Mouse (Mus musculus): ENCODE results near the gene Frem3.

Frem3 gene

GRCm38 (mm10) chr8:80710670-80711400, 100.0 kb downstream of the Frem3 start:
- DNase-seq (ENCODE audit: low read depth, low spot score), result no peak

GRCm38 (mm10) chr8:80714461-80714860, 103.6 kb downstream of the Frem3 start:
- DNase-seq (ENCODE audit: low read depth, low spot score), result no peak

GRCm38 (mm10) chr8:80732326-80732725, 121.4 kb downstream of the Frem3 start:
- DNase-seq (ENCODE audit: low read depth, low spot score), result no peak

- DNase-seq (ENCODE audit: low read depth, low spot score), result no peak
These were observed 127.1 kb downstream of the Frem3 start for GRCm38 (mm10) chr8:80738046-80738387.

GRCm38 (mm10) chr8:80738388-80739154, 127.7 kb downstream of the Frem3 start:
- peak; percentile 18 for DNase-seq (ENCODE audit: low read depth, low spot score)

- peak; percentile 78 for DNase-seq (ENCODE audit: low read depth, low spot score)
These were observed 128.5 kb downstream of the Frem3 start, which contains the start of gene Smarca5 for GRCm38 (mm10) chr8:80739155-80739924. Gene Smarca5, minus strand, starts transcription at chr8:80739497.

- no peak for DNase-seq (ENCODE audit: low read depth, low spot score)
These were observed 129.1 kb downstream of the Frem3 start for GRCm38 (mm10) chr8:80739932-80740331.

Measured in brain, embryonic 18.5 days (tissue).